Mouse (Mus musculus) brain, embryonic 14.5 days (tissue): Measurements from ENCODE around the gene Rrp7a.

ENCODE experiments used
- CTCF ChIP-seq: fragments of 200-500 bp; IDR thresholded peaks from 2 replicates; pipeline ENCODE4 v1.5.1; 2012; ENCODE audit warnings: inconsistent platforms, mild to moderate bottlenecking, moderate library complexity, borderline replicate concordance; ENCODE audit not compliant: insufficient read depth, insufficient read length; ENCODE audit errors: extremely low read depth
- POLR2A ChIP-seq: fragments of 200-500 bp; IDR thresholded peaks from 2 replicates; pipeline ENCODE4 v1.6.1; 2012; ENCODE audit warnings: mild to moderate bottlenecking, inconsistent platforms, borderline replicate concordance; ENCODE audit not compliant: poor library complexity, insufficient read depth, insufficient read length, severe bottlenecking; ENCODE audit errors: extremely low read depth

DNA sequence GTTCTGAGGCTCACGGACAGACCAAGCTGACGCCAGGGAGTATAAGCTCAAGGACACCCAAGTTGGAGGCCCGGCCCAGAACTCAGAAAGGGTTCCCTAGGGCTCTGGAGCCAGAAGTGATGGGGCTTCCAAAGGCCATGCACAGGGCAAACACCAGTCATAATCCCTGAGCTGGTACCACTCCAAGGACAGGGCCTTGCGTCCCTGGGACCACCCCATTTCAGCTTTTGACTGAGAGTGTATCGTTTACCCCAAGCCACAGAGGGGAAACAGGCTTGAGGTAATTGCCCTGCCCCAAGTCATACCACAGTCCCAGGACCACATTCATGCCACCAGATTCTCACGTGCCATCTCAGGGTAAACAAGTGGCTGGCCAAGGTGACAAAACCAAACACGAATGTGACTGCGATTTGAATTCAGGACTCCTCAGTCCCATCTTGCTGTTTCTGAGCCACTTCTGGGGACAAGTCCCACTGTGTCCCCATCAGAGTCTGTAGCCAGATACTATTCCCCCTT is 45.0 kb upstream of the Rrp7a start:
- TF ChIP-seq POLR2A: no peak
- TF ChIP-seq CTCF: no peak
